Mouse (Mus musculus) layer of hippocampus, adult 2 months (tissue): ENCODE data around the gene Rad21l. TPM values are rescaled to one million over a fixed set of nuclear protein-coding genes. Genes with fewer than 3 reads are reported as not detected.
A peak's percentile ranks its signal among the peaks of the same experiment; 100 is the strongest.
"Not testable (repeated sequence)": the region's sequence is repeated elsewhere in the genome, so short reads cannot be mapped to it uniquely, and the experiment has no call there.

Source experiments
- DNase-seq, 2 experiments: peaks; one replicate each; pipeline ENCODE4 v3.0.0; 2022; ENCODE audit warnings: low spot score in 2 of 2
- H3K27ac ChIP-seq: fragments of 200-600 bp; 2 replicates; pipeline ENCODE4 v1.8.1; 2022
- H3K4me3 ChIP-seq: fragments of 200-600 bp; 2 replicates; pipeline ENCODE4 v1.8.1; 2022; ENCODE audit warnings: mild to moderate bottlenecking
- CTCF ChIP-seq: fragments of 200-600 bp; conservative IDR thresholded peaks from 2 replicates; pipeline ENCODE4 v1.8.1; 2022; ENCODE audit warnings: antibody characterized with exemption, mild to moderate bottlenecking, moderate library complexity
- total RNA-seq, 2 experiments: library from RNA; stranded (reverse); gene quantifications; 2 replicates each; pipeline ENCODE4 v1.2.3; 2021

Rad21l gene
- total RNA-seq, 2 experiments from 2014 or later = 1.2 to 1.4 TPM

DNA sequence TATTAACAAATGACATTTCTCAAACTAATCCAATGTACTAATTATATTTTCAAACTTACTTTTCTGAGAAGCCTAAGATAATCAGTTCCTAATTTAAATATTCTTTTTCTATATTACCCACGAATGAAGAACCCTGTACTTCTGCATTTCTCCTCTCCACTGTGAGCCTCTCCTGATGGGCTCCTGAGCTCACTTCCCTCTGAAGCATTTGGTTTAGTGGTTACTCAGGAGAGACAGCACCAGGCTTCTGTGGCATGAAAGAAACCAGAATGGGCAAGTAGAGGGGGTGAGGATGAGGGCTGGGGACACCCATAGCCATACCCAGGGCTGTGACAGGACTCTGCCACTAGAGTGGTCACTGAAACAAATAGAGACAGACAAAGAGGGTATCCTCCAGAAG is 16.3 kb downstream of the Rad21l start:
- TF ChIP-seq CTCF = no peak
- Histone ChIP-seq H3K4me3 (no peak overlapping the region), H3K27ac (no peak overlapping the region)
- DNase-seq = no peak

DNA sequence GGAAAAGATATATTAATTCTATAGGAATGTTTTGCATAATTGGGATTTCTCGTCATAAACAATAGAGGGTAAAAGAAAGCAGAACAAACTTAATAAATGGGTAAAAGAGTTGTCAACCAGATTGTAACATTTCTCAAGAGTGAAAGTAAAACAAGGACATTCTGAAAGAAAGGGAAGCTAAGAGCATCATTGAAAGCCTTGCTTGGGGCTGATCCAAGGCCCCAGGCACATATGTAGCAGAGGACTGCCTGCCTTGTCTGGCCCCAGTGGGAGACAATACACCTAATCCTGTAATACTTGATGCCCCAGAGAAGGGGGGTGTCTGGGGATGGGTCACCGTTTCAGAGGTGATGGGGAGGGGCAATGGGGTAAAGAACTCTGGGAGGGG is 32.3 kb downstream of the Rad21l start:
- no peak for DNase-seq
- no peak for TF ChIP-seq CTCF

DNA sequence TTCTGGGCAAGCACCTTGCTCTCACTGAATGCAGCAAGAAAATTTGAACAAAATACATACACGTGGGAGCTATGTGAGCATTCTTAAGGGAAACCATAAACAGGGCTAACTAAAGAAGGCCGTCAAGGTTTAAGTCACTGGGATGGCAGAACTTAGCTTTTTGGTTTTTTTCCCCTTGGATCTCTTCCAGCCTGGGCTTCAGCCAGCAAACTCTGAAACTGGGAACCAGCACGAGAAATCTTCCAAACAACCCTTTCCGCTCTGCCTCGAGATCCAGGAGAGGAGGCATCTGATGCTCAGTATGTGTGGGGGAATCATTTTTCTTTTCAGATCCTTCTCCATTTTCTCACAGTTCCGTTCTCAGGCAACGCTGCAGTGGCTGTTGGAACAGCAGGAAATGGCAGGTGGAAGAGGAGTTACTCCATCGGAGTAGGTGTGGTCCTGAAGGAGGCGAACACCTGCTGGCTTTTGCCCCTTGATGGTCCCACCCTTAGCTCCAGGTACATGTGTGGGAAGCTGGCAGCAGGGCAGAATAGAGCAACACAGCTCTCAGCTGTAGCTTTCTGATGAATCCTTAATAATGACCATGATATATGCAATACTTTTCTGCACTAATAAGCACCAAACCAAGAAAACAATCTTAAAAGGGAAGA is 32.8 kb downstream of the Rad21l start:
- DNase-seq = no peak
- TF ChIP-seq CTCF = no peak
- Histone ChIP-seq H3K4me3 (no peak overlapping the region), H3K27ac (peak overlapping the region; percentile 83)

More for the DNA sequence above, 32.3 kb downstream of the Rad21l start:
- H3K27ac ChIP-seq = peak overlapping the region; percentile 83
- no peak overlapping the region for H3K4me3 ChIP-seq

DNA sequence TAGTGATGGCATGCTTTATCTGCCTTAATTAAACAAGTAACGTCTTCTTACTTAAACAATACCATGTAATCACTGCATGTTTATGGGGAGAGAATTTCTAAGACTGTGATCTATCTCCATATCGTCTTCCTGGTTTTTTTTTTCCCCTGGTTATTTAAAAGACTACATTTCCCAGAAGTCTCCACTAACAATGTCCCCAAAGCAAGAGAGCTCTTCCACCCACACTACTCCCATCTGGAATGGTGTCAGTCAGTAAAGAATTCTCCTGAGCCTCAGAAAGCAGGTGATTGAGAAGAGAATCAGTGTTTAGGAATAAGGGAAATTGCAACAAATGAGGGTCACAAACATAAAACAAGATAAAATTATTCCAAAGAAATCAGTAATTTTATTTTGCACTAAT is 33.4 kb downstream of the Rad21l start:
- H3K27ac ChIP-seq = peak overlapping the region; percentile 83
- TF ChIP-seq CTCF = no peak
- no peak for DNase-seq
- no peak overlapping the region for H3K4me3 ChIP-seq

DNA sequence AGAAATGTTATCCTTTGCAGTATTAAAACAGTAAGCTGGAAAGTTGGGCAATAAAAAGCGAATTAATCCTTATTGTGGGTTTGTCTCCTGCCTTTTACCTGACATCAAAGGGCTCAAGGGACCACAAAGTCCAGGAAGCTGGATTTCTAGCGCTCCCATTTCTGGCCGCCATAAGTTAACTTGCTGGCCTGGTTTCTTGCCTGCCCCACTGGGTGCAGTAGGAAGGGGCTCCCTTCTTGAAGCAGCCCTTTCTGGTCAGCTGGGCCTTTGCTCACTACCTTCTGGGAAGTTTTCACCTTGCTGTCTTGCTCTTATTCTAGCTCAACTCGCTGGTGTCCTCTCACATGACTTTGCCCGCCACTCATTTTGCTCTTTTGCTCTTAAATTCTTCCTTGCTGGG is 35.4 kb downstream of the Rad21l start:
- peak overlapping the region; percentile 98 for H3K4me3 ChIP-seq
- DNase-seq = no peak
- H3K27ac ChIP-seq = peak overlapping the region; percentile 100
- no peak for TF ChIP-seq CTCF

DNA sequence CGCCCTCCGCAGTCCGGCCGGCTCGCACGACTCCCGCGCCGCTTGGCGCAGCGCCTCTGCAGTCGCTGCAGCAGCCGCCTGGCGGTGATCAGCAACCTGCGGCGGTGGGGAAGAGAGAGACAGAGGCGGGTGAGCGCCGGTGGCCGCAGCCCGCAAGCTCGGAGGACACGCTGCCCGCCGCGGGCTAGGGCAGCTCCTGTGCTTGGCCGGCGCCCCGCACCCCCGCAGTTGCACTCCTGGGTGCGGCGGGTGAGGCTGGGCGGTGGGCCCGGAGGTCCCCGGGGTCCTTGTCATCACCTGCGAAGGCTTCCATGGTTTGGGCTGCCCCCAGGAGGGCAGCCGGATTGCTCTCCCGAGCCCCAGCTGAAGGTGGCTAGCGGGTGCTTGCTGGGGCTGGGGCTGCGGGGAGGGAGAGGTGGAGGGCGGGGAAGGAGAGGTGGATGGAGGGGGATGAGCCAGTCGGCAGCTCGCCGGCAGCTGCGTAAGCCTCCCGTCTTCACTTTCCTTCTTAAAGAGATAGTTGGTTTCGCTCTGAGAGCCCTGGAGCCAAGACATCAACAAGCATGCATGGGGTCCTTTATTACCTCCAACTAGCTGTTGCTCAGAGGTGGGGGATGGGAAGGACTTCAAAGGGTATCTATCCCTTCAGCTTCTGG is 36.0 kb downstream of the Rad21l start, which contains the start of gene Snph:
Snph (minus strand) TSS at position 435 of the 656 bp plus-strand sequence.
- H3K4me3 ChIP-seq = peak within 1 kb of the TSS; percentile 98
- DNase-seq = peak; percentile 74 to 84
- TF ChIP-seq CTCF = peak; percentile 77
- peak within 1 kb of the TSS; percentile 100 for H3K27ac ChIP-seq

DNA sequence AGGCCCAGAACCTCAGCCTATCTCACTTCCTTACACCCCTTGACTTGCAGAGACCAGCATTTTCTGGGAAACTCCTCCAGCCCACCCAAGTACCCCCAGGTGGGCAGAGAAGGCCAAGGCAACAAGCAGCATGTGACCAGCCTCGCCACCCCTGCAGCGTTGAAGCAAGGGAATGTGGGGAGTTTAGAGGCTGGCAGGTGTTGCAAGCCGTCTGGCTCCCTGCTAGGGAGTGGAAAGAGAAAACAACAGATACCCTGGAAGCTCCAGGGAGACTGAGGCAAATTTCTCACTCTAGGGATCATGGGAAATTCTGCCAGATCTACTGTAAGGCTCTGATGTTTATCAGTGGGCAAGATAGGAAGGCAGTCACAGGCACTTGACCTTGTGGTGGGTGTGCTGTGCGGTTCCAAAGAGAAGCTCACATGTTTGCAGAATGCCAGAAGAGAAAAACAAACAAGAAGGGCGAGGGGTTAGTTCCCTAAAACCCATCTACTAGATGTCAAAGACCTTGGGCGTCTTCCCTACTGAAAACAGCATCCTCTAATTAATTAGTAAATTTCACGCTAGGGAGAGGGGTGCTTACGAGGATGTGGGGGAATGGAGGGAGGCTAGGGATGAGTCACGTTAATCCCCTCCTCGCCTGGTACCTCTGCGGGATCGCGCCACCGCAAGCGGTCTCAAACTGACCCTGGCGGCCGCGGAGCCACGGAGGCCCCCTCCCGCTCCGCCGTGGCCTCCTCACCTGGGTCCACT is 36.8 kb downstream of the Rad21l start:
- Histone ChIP-seq H3K4me3 (peak overlapping the region; percentile 98), H3K27ac (peak overlapping the region; percentile 100)
- TF ChIP-seq CTCF = no peak
- no peak for DNase-seq

DNA sequence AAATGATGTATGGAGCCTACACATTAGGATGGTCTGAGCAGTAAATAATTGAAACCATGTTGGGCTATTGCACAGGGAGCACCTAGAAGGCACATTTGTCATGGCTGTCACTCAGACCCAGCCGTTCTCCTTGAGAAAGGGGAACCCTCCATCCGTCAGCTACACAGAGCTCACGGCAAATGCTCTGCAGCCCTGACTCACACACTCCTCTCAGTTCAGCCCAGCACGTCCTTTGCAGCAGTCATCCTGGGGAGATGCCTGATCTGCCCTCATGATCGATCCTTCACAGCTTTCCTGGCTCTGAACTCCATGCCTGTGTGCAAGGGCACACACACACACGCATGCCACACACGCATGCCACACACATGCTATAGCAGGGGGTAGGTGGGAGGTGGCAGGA is 39.0 kb downstream of the Rad21l start:
- peak overlapping the region; percentile 100 for H3K27ac ChIP-seq
- TF ChIP-seq CTCF = no peak
- DNase-seq = peak in 1 of 2 experiments; percentile 39
- peak overlapping the region; percentile 98 for H3K4me3 ChIP-seq

DNA sequence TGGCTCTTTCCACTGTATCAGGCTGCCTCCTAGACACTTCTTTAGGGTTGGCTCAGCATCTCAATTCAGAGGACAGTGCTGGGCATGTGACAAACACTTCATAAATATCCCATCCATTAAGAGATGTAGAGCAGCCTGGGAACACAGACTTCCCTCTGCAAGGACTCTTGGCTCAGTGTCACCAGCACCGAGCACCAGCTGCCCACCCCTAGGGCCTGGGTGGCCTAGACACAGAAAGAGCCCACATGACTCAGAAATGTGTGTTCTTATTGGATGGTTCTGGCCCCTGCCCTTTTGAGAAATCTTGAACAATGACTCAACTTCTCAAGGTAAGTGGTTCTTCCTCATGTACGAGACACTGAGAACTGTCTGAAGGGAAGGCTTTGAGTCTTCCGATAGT is 40.3 kb downstream of the Rad21l start:
- DNase-seq = peak in 1 of 2 experiments; percentile 0

DNA sequence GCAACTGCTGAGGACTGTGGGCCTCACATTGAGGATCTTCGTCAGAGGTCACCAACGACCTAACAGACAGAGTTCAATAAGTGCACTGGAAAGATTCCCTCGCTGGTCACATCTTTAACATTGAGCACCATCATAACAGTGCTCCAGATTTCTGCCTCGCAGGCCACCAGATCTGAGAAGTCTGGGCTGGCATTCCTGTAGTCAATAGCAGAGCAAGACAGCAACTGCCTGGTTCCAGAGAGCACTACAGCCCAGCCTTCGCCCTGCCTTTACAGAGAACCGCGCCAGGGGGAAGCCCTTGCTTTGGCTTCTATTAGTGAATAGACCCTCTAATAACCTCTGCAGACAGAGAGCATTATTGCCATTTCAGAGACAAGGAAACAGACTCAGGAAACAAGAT is 42.0 kb downstream of the Rad21l start:
- Histone ChIP-seq H3K4me3 (no peak overlapping the region), H3K27ac (peak overlapping the region; percentile 14; the same call in 1 of the 2 replicates)
- no peak for DNase-seq
- no peak for TF ChIP-seq CTCF

More for the DNA sequence above, 40.3 kb downstream of the Rad21l start:
- no peak for TF ChIP-seq CTCF
- peak overlapping the region; percentile 100 for H3K27ac ChIP-seq
- H3K4me3 ChIP-seq = peak overlapping the region; percentile 98

DNA sequence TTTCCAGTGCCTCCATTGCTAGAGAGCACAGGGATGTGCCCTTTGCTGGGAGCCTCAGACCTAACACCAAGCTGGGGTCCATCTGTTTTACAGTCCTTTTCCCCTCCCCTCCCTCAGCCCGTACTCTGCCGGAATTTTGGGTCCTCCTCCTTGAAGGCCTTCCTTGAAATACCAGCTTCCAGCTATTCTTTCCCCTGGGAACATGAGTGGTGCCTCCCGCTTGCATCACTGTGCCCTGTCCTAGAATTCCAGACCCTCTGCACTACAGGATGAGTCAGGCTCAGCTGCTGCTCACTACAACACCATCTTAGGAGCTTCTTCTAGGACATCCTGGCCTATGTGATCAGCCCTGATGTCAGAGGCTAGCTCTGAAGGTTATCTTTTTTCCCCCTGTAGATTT is 44.6 kb downstream of the Rad21l start:
- Histone ChIP-seq H3K27ac (peak overlapping the region; percentile 39; the same call in 1 of the 2 replicates), H3K4me3 (no peak overlapping the region)
- DNase-seq = peak in 1 of 2 experiments; percentile 0
- TF ChIP-seq CTCF = no peak

DNA sequence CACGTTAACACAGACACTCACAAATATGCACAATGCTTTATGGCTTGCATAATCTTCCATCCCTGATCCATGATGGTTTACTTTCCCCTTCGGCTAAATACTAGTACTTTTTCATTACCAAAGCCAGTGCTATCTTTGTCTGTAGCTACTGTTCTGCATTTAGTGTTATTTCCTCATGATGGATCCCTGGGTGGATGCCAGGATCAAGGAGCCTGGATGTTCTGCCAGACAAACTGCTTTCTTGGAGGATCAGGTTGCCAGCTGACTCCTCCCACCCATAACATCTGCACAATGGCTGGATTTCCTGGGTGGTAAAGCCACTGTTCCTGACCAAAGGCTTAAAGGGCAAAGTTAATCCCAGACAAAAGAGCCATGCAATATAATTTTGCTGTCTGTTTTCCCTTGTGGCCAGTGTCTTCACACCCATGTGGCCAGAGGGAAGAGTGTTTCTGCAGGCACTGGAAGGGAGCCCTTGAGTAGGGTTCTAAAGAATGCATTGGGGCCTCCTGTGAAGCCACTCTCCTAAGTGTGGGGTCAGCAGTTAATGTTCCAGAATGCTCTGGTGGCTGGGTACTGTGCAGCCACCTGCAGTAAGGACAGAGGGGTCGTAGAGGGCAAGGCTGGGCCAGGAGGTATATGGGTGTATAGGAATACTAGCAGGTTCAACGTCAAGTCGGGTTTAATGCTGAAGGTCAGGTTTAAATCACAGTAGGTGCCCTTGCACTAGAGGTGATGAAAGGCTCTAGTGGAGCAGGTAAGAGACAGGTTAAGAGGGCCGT is 51.6 kb downstream of the Rad21l start:
- no peak for TF ChIP-seq CTCF

DNA sequence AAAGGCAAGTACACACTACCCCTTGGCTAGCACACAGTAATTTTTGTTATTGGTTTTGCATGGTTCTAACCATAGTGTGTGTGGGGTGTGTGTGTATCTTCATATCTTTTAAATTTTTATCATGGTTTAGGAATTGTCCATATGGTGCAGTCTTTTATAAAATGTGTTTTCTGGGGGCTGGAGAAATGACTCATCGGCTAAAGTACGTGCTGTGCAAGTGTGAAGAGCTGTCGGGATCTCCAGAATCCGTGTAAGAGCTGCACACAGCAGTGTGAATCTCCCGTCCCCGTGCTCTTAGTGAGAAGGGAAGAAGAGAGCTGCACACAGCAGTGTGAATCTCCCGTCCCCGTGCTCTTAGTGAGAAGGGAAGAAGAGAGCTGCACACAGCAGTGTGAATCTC is 52.6 kb downstream of the Rad21l start:
- H3K27ac ChIP-seq = peak overlapping the region; percentile 95
- H3K4me3 ChIP-seq = not testable (repeated sequence)
- DNase-seq = peak in 1 of 2 experiments; percentile 81

More for the DNA sequence above, 51.6 kb downstream of the Rad21l start:
- Histone ChIP-seq H3K27ac (peak overlapping the region; percentile 95), H3K4me3 (no peak overlapping the region)
- DNase-seq = peak in 1 of 2 experiments; percentile 68
